Mouse (Mus musculus) heart, postnatal 0 days (tissue): Measurements from ENCODE around the gene Tlr6.

Experiments used
- CTCF ChIP-seq: IDR thresholded peaks from 2 replicates; pipeline ENCODE4 v1.5.1; 2016; ENCODE audit warnings: antibody characterized with exemption, control low read depth, low read depth
- EP300 ChIP-seq: IDR thresholded peaks from 2 replicates; pipeline ENCODE4 v1.6.1; 2016; ENCODE audit warnings: antibody characterized with exemption, low read depth

DNA sequence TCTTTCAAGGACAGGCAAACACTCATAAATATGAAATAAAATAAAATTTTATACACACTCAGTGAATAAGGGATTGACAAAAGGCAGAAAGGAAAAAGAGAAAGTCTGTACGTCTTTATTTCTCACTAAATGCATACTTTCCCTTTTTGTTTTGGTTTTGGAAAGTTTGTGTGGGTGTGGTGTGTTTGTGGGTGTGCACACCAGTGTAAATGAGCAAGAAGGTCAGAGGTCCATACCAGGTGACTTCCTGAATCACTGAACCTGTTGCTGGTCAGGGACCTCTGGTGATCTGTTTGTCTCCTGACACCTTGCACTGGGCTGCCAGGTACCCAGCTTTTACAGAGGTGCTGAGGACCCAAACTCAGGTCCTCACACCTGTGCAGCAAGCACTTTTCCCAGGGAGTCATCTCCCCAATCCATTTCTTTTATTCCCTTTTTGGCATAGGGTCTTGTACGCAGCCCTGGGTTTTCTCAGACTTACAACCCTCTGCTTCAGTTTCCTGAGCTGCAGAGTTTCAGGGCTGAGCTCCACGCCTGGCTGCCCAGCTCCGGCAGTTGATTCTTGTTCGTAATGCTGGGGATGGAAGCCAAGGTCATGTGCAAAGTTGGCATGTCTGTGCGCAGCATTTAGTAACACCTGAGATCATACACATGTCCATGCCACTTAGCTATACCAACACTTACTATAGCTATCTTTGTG lies 51.2 kb downstream of the Tlr6 start:
- TF ChIP-seq CTCF: no peak
- no peak for TF ChIP-seq EP300
